In genomic region chr9:102086053-102086706, GRCm38 (mm10) we compare ENCODE assay signal across 14 mouse cellular contexts.
DNase-seq lines count a peak whose midpoint lies in the region; ATAC-seq lines count a peak whose summit lies in the region.
"Had no signal": no experiment of that assay in that cellular context is flagged by ENCODE, and none has a peak within 500 bp of the region (broad histone marks: within the 10 kb centered on the region; RNA-seq: fewer than 3 reads in every experiment).

No protein-coding gene starts in this region.

- 14% methylated on average over 24 of the region's 24 CpGs for WGBS in kidney, embryonic 16.5 days

- H3K27me3 ChIP-seq in megakaryocyte, embryonic 14.5 days (replicated peaks): no peaks in the 10 kb centered on the region
- H3K27me3 ChIP-seq in kidney, embryonic 16.5 days (ENCODE audit: insufficient read depth, low read length): no peaks in the 10 kb centered on the region
- H3K27me3 ChIP-seq: lung, embryonic 15.5 days had no signal

- no peak overlapping the region for H3K9ac ChIP-seq in kidney, embryonic 16.5 days (replicated peaks; ENCODE audit: low read length)
- H3K9ac ChIP-seq: lung, embryonic 15.5 days had no signal

- no peak overlapping the region for H3K27ac ChIP-seq in kidney, embryonic 16.5 days (ENCODE audit: low read length)
- H3K27ac ChIP-seq: lung, embryonic 15.5 days; midbrain, embryonic 10.5 days had no signal

- H3K36me3 ChIP-seq in megakaryocyte, embryonic 14.5 days (replicated peaks; ENCODE audit: low read length): no peaks in the 10 kb centered on the region
- H3K36me3 ChIP-seq in kidney, embryonic 16.5 days (ENCODE audit: insufficient read depth, low read length): no peaks in the 10 kb centered on the region
- H3K36me3 ChIP-seq: lung, embryonic 15.5 days; midbrain, embryonic 10.5 days had no signal

- no peaks in the 10 kb centered on the region for H3K4me1 ChIP-seq in megakaryocyte, embryonic 14.5 days
- peaks cover 11% of the 10 kb centered on the region for H3K4me1 ChIP-seq in kidney, embryonic 16.5 days (ENCODE audit: insufficient read depth, low read length)
- H3K4me1 ChIP-seq: lung, embryonic 15.5 days; midbrain, embryonic 10.5 days had no signal

- peak overlapping the region; percentile 30 for H3K4me2 ChIP-seq in kidney, embryonic 16.5 days (replicated peaks; ENCODE audit: low read depth, low read length)
- H3K4me2 ChIP-seq: lung, embryonic 15.5 days had no signal

- peak; percentile 29 for DNase-seq in embryo, embryonic 11.5 days (ENCODE audit: low read depth, low spot score)
- no peak for DNase-seq in embryo, embryonic 10 days (ENCODE audit: low spot score)
- peak; percentile 44 for DNase-seq in mesoderm, embryonic 11.5 days (ENCODE audit: low read depth, low spot score)
- no peak for DNase-seq in urinary bladder, postnatal 36 days (ENCODE audit: low spot score in 2 of 2)
- DNase-seq in layer of hippocampus, postnatal 25 days (ENCODE audit: extremely low spot score in 1 of 2, low spot score in 1 of 2): no peak
- DNase-seq: adrenal gland, adult 8-10 months; layer of hippocampus, adult 9-11 months; liver had no signal

- H3K4me3 ChIP-seq in megakaryocyte, embryonic 14.5 days (replicated peaks): peak overlapping the region; percentile 47
- no peak overlapping the region for H3K4me3 ChIP-seq in kidney, embryonic 16.5 days (ENCODE audit: low read length)
- H3K4me3 ChIP-seq: lung, embryonic 15.5 days; midbrain, embryonic 10.5 days; myocyte had no signal

- no peak for ATAC-seq in megakaryocyte, adult 5-6 weeks (ENCODE audit: poor library complexity, severe bottlenecking)
- peak; percentile 78 for ATAC-seq in kidney, embryonic 16.5 days (ENCODE audit: low FRiP score, low TSS enrichment)

- H3K9me3 ChIP-seq in megakaryocyte, embryonic 14.5 days: peaks cover 27% of the 10 kb centered on the region
- H3K9me3 ChIP-seq in kidney, embryonic 16.5 days (ENCODE audit: low read length): no peaks in the 10 kb centered on the region
- H3K9me3 ChIP-seq: lung, embryonic 15.5 days; midbrain, embryonic 10.5 days had no signal

Comparison
In these comparisons a context has a peak if more than half of its experiments do, and no peak if none do; other contexts are left out.
1. DNase-seq: peak in embryo, embryonic 11.5 days (single experiment) and mesoderm, embryonic 11.5 days (single experiment); none in embryo, embryonic 10 days (single experiment), urinary bladder, postnatal 36 days (0 of 2) and layer of hippocampus, postnatal 25 days (0 of 2).